Mouse (Mus musculus) embryonic facial prominence, embryonic 10.5 days (tissue): ENCODE data around the gene Dcst1. TPM values are rescaled to one million over a fixed set of nuclear protein-coding genes. Genes with fewer than 3 reads are reported as not detected.
A peak's percentile ranks its signal among the peaks of the same experiment; 100 is the strongest.

ENCODE experiments used
- DNase-seq: peaks from one replicate; pipeline ENCODE4 v3.0.0-alpha.2; 2017; ENCODE audit warnings: low spot score
- H3K27ac ChIP-seq: fragments of 300-500 bp; sonication (generic); replicated peaks from 2 replicates; pipeline ENCODE4 v1.5.1; 2016; ENCODE audit warnings: mild to moderate bottlenecking
- H3K27me3 ChIP-seq: fragments of 300-500 bp; sonication (generic); replicated peaks from 2 replicates; pipeline ENCODE4 v1.6.1; 2016; ENCODE audit warnings: low read depth, mild to moderate bottlenecking; ENCODE audit not compliant: poor library complexity, severe bottlenecking
- H3K36me3 ChIP-seq: fragments of 300-500 bp; sonication (generic); replicated peaks from 2 replicates; pipeline ENCODE4 v1.6.1; 2016; ENCODE audit warnings: mild to moderate bottlenecking, moderate library complexity
- H3K4me1 ChIP-seq: fragments of 300-500 bp; sonication (generic); 2 replicates; pipeline ENCODE4 v1.6.1; 2016
- H3K4me3 ChIP-seq: fragments of 300-500 bp; sonication (generic); 2 replicates; pipeline ENCODE4 v1.5.1; 2016; ENCODE audit warnings: mild to moderate bottlenecking, moderate library complexity
- H3K9me3 ChIP-seq: fragments of 300-500 bp; sonication (generic); 2 replicates; pipeline ENCODE4 v1.6.1; 2016; ENCODE audit warnings: mild to moderate bottlenecking
- WGBS: fragments of 180-500 bp; shearing (Covaris S2); methylation state at CpG from one replicate; pipeline ENCODE4 v1.1.7; 2016; 5-methylcytosine and 5-hydroxymethylcytosine counted together
- polyA plus RNA-seq: library from polyadenylated mRNA; unstranded; fragments of >200 nt; fragmentation: Nextera tagmentation; extraction: Ambion mirVana; gene quantifications from 2 replicates; pipeline ENCODE4 v1.2.1, GENCODE M21; 2016

Dcst1 gene
- polyA plus RNA-seq, 1 experiment from 2014 or later: 0.47 TPM

GRCm38 (mm10) chr3:89320581-89321182 lies 44.4 kb downstream of the Dcst1 start:
- H3K27ac ChIP-seq: peak overlapping the region; percentile 65
- peak; percentile 85 for DNase-seq
- peak overlapping the region; percentile 79 for H3K4me3 ChIP-seq
- no peaks in the 10 kb centered on the region for H3K9me3 ChIP-seq
- no peaks in the 10 kb centered on the region for H3K36me3 ChIP-seq
- peaks cover 77% of the 10 kb centered on the region for H3K4me1 ChIP-seq
- 1% methylated on average over 41 of the region's 41 CpGs for WGBS
- H3K27me3 ChIP-seq: peaks cover 88% of the 10 kb centered on the region

- H3K36me3 ChIP-seq: no peaks in the 10 kb centered on the region
- H3K4me3 ChIP-seq: peak overlapping the region; percentile 79
- WGBS: 5% methylated on average over 58 of the region's 58 CpGs
- no peaks in the 10 kb centered on the region for H3K9me3 ChIP-seq
- H3K4me1 ChIP-seq: peaks cover 86% of the 10 kb centered on the region
- peak; percentile 65 for DNase-seq
- peak overlapping the region; percentile 54; the same call in 1 of the 2 replicates for H3K27ac ChIP-seq
- peaks cover 92% of the 10 kb centered on the region for H3K27me3 ChIP-seq
These were observed 45.3 kb downstream of the Dcst1 start for GRCm38 (mm10) chr3:89319591-89320350.

- DNase-seq: peak; percentile 49
- Histone ChIP-seq H3K9me3 (no peaks in the 10 kb centered on the region), H3K27me3 (peaks cover 88% of the 10 kb centered on the region), H3K36me3 (no peaks in the 10 kb centered on the region), H3K4me3 (peak overlapping the region; percentile 79), H3K27ac (peak overlapping the region; percentile 54; the same call in 1 of the 2 replicates), H3K4me1 (peaks cover 91% of the 10 kb centered on the region)
- WGBS: 5% methylated on average over 21 of the region's 21 CpGs
These were observed 46.0 kb downstream of the Dcst1 start for GRCm38 (mm10) chr3:89318971-89319590.

GRCm38 (mm10) chr3:89318316-89318715 lies 46.7 kb downstream of the Dcst1 start:
- H3K36me3 ChIP-seq: no peaks in the 10 kb centered on the region
- no peaks in the 10 kb centered on the region for H3K9me3 ChIP-seq
- 66% methylated on average over 8 of the region's 8 CpGs for WGBS
- peaks cover 91% of the 10 kb centered on the region for H3K4me1 ChIP-seq
- H3K27me3 ChIP-seq: peaks cover 80% of the 10 kb centered on the region
- no peak overlapping the region for H3K27ac ChIP-seq
- no peak overlapping the region for H3K4me3 ChIP-seq
- no peak for DNase-seq

GRCm38 (mm10) chr3:89317246-89317645 lies 47.8 kb downstream of the Dcst1 start:
- H3K4me3 ChIP-seq: peak overlapping the region; percentile 58; the same call in 1 of the 2 replicates
- no peak for DNase-seq
- WGBS: 56% methylated on average over 6 of the region's 6 CpGs
- H3K9me3 ChIP-seq: no peaks in the 10 kb centered on the region; the same call in 1 of the 2 replicates
- no peaks in the 10 kb centered on the region for H3K36me3 ChIP-seq
- H3K27ac ChIP-seq: no peak overlapping the region
- H3K4me1 ChIP-seq: peaks cover 80% of the 10 kb centered on the region
- H3K27me3 ChIP-seq: peaks cover 70% of the 10 kb centered on the region

GRCm38 (mm10) chr3:89316833-89317232 lies 48.2 kb downstream of the Dcst1 start:
- Histone ChIP-seq H3K27ac (no peak overlapping the region), H3K4me1 (peaks cover 76% of the 10 kb centered on the region), H3K9me3 (no peaks in the 10 kb centered on the region; the same call in 1 of the 2 replicates), H3K27me3 (peaks cover 65% of the 10 kb centered on the region), H3K36me3 (no peaks in the 10 kb centered on the region), H3K4me3 (peak overlapping the region; percentile 58)
- DNase-seq: peak; percentile 88
- WGBS: under 1% methylated on average over 4 of the region's 4 CpGs

- Histone ChIP-seq H3K4me1 (peaks cover 69% of the 10 kb centered on the region), H3K9me3 (no peaks in the 10 kb centered on the region; the same call in 1 of the 2 replicates), H3K27ac (peak overlapping the region; percentile 75; the same call in 1 of the 2 replicates), H3K4me3 (peak overlapping the region; percentile 58), H3K27me3 (peaks cover 59% of the 10 kb centered on the region), H3K36me3 (no peaks in the 10 kb centered on the region)
- no peak for DNase-seq
- WGBS: 9% methylated on average over 40 of the region's 40 CpGs
These were observed 48.9 kb downstream of the Dcst1 start for GRCm38 (mm10) chr3:89315930-89316831.

GRCm38 (mm10) chr3:89315195-89315929 lies 49.7 kb downstream of the Dcst1 start:
- H3K36me3 ChIP-seq: no peaks in the 10 kb centered on the region
- H3K27ac ChIP-seq: peak overlapping the region; percentile 75
- peaks cover 61% of the 10 kb centered on the region for H3K4me1 ChIP-seq
- no peaks in the 10 kb centered on the region; the same call in 1 of the 2 replicates for H3K9me3 ChIP-seq
- peaks cover 51% of the 10 kb centered on the region for H3K27me3 ChIP-seq
- WGBS: 5% methylated on average over 26 of the region's 26 CpGs
- peak overlapping the region; percentile 58 for H3K4me3 ChIP-seq
- DNase-seq: peak; percentile 92

GRCm38 (mm10) chr3:89314791-89315190 lies 50.3 kb downstream of the Dcst1 start:
- Histone ChIP-seq H3K9me3 (no peaks in the 10 kb centered on the region; the same call in 1 of the 2 replicates), H3K36me3 (no peaks in the 10 kb centered on the region), H3K4me1 (peaks cover 55% of the 10 kb centered on the region), H3K27me3 (peaks cover 45% of the 10 kb centered on the region), H3K4me3 (peak overlapping the region; percentile 58), H3K27ac (peak overlapping the region; percentile 75)
- 42% methylated on average over 2 of the region's 2 CpGs for WGBS
- DNase-seq: no peak

- Histone ChIP-seq H3K4me3 (no peak overlapping the region), H3K9me3 (no peaks in the 10 kb centered on the region; the same call in 1 of the 2 replicates), H3K4me1 (peaks cover 51% of the 10 kb centered on the region), H3K27me3 (peaks cover 41% of the 10 kb centered on the region), H3K27ac (no peak overlapping the region), H3K36me3 (no peaks in the 10 kb centered on the region)
- WGBS: 69% methylated on average over 5 of the region's 5 CpGs
- DNase-seq: no peak
These were observed 50.7 kb downstream of the Dcst1 start for GRCm38 (mm10) chr3:89314340-89314739.

- Histone ChIP-seq H3K36me3 (no peaks in the 10 kb centered on the region), H3K4me3 (0 out of 2 replicates have a peak overlapping the region, but pooled peaks have one; percentile 19), H3K4me1 (peaks cover 23% of the 10 kb centered on the region), H3K27ac (no peak overlapping the region), H3K9me3 (no peaks in the 10 kb centered on the region; the same call in 1 of the 2 replicates), H3K27me3 (no peaks in the 10 kb centered on the region)
- WGBS: 3% methylated on average over 9 of the region's 9 CpGs
- DNase-seq: peak; percentile 83
These were observed 57.0 kb downstream of the Dcst1 start for GRCm38 (mm10) chr3:89308089-89308488.
